Mouse (Mus musculus) lung, postnatal 25 days (tissue): Measurements from ENCODE around the gene Ash1l.
A peak's percentile ranks its signal among the peaks of the same experiment; 100 is the strongest.
"Not testable (repeated sequence)": the region's sequence is repeated elsewhere in the genome, so short reads cannot be mapped to it uniquely, and the experiment has no call there.

Source experiments
- DNase-seq: peaks from one replicate; pipeline ENCODE4 v3.0.0; 2022; ENCODE audit warnings: low spot score

Gene Ash1l

GRCm38 (mm10) chr3:88963211-88963610 lies 12.8 kb downstream of the Ash1l start:
- DNase-seq: not testable (repeated sequence)

- DNase-seq: no peak
These were observed 24.6 kb downstream of the Ash1l start for GRCm38 (mm10) chr3:88975012-88975411.

- DNase-seq: no peak
These were observed 31.0 kb downstream of the Ash1l start for GRCm38 (mm10) chr3:88981206-88982010.

GRCm38 (mm10) chr3:88983921-88984381 lies 33.5 kb downstream of the Ash1l start:
- peak; percentile 55 for DNase-seq

- no peak for DNase-seq
These were observed 42.4 kb downstream of the Ash1l start for GRCm38 (mm10) chr3:88992793-88993192.

- no peak for DNase-seq
These were observed 51.1 kb downstream of the Ash1l start for GRCm38 (mm10) chr3:89001536-89001935.

- not testable (repeated sequence) for DNase-seq
These were observed 80.5 kb downstream of the Ash1l start for GRCm38 (mm10) chr3:89030896-89031295.

GRCm38 (mm10) chr3:89043359-89043758 lies 92.9 kb downstream of the Ash1l start:
- no peak for DNase-seq

GRCm38 (mm10) chr3:89058361-89058760 lies 107.9 kb downstream of the Ash1l start:
- DNase-seq: no peak

- DNase-seq: peak; percentile 7
These were observed 108.4 kb downstream of the Ash1l start for GRCm38 (mm10) chr3:89058783-89059182.

- no peak for DNase-seq
These were observed 111.3 kb downstream of the Ash1l start for GRCm38 (mm10) chr3:89061696-89062095.

GRCm38 (mm10) chr3:89067265-89067664 lies 116.8 kb downstream of the Ash1l start:
- DNase-seq: no peak

GRCm38 (mm10) chr3:89077383-89077782 lies 127.0 kb downstream of the Ash1l start:
- DNase-seq: no peak

GRCm38 (mm10) chr3:89082287-89082686 lies 131.9 kb downstream of the Ash1l start:
- not testable (repeated sequence) for DNase-seq

GRCm38 (mm10) chr3:89084133-89084532 lies 133.7 kb downstream of the Ash1l start:
- no peak for DNase-seq

GRCm38 (mm10) chr3:89084654-89085190 lies 134.3 kb downstream of the Ash1l start:
- no peak for DNase-seq

GRCm38 (mm10) chr3:89087338-89088110 lies 137.1 kb downstream of the Ash1l start:
- DNase-seq: peak; percentile 79

GRCm38 (mm10) chr3:89088974-89089373 lies 138.6 kb downstream of the Ash1l start:
- DNase-seq: no peak

GRCm38 (mm10) chr3:89089882-89090591 lies 139.6 kb downstream of the Ash1l start:
- peak; percentile 94 for DNase-seq

GRCm38 (mm10) chr3:89090694-89091655 lies 140.6 kb downstream of the Ash1l start:
- DNase-seq: peak; percentile 81
